Mouse (Mus musculus) stomach, embryonic 14.5 days (tissue): Measurements from ENCODE around the gene Emc9. TPM values are rescaled to one million over a fixed set of nuclear protein-coding genes. Genes with fewer than 3 reads are reported as not detected.

Experiments used
- ATAC-seq: fragments of 200-750 bp; cut with Nextera tagmentation; 2 replicates; pipeline ENCODE4 v1.8.0; 2017; ENCODE audit warnings: low read depth, moderate TSS enrichment; ENCODE audit not compliant: insufficient number of reproducible peaks, insufficient read depth, low FRiP score
- H3K27ac ChIP-seq: fragments of 300-500 bp; sonication (generic); 2 replicates; pipeline ENCODE4 v1.5.1; 2014; ENCODE audit warnings: mild to moderate bottlenecking, low read length, moderate library complexity, mixed read lengths
- H3K27me3 ChIP-seq: fragments of 300-500 bp; sonication (generic); 2 replicates; pipeline ENCODE4 v1.6.1; 2014; ENCODE audit warnings: low read length, control low read depth, mixed read lengths; ENCODE audit not compliant: control insufficient read depth, insufficient read depth
- H3K36me3 ChIP-seq: fragments of 300-500 bp; sonication (generic); 2 replicates; pipeline ENCODE4 v1.6.1; 2014; ENCODE audit warnings: mild to moderate bottlenecking, control low read depth, low read length, moderate library complexity, mixed read lengths; ENCODE audit not compliant: control insufficient read depth, insufficient read depth
- H3K4me1 ChIP-seq: fragments of 300-500 bp; sonication (generic); 2 replicates; pipeline ENCODE4 v1.6.1; 2014; ENCODE audit warnings: low read length, control low read depth, mixed read lengths; ENCODE audit not compliant: control insufficient read depth, insufficient read depth
- H3K4me2 ChIP-seq: fragments of 300-500 bp; sonication (generic); replicated peaks from 2 replicates; pipeline ENCODE4 v1.6.1; 2014; ENCODE audit warnings: low read depth, low read length, control low read depth
- H3K4me3 ChIP-seq: fragments of 300-500 bp; sonication (generic); 2 replicates; pipeline ENCODE4 v1.5.1; 2014; ENCODE audit warnings: low read depth, low read length, control low read depth
- H3K9ac ChIP-seq: fragments of 300-500 bp; sonication (generic); replicated peaks from 2 replicates; pipeline ENCODE4 v1.6.1; 2014; ENCODE audit warnings: low read depth, mild to moderate bottlenecking, control low read depth, low read length, moderate library complexity, mixed read lengths
- H3K9me3 ChIP-seq: fragments of 300-500 bp; sonication (generic); 2 replicates; pipeline ENCODE4 v1.6.1; 2016; ENCODE audit warnings: low read depth, low read length, control low read depth; ENCODE audit not compliant: control insufficient read depth
- WGBS: fragments of 180-500 bp; shearing (Covaris S2); extraction: QIAGEN DNeasy Blood & Tissue Kit; methylation state at CpG from one replicate; pipeline ENCODE4 v1.1.7; 2014; 5-methylcytosine and 5-hydroxymethylcytosine counted together
- polyA plus RNA-seq: library from polyadenylated mRNA; unstranded; fragments of >200 nt; fragmentation: Nextera tagmentation; extraction: Ambion mirVana; gene quantifications from 2 replicates; pipeline ENCODE4 v1.2.1, GENCODE M21; 2014

Gene Emc9
- polyA plus RNA-seq, 1 experiment from 2014 or later: 7.1 TPM

DNA sequence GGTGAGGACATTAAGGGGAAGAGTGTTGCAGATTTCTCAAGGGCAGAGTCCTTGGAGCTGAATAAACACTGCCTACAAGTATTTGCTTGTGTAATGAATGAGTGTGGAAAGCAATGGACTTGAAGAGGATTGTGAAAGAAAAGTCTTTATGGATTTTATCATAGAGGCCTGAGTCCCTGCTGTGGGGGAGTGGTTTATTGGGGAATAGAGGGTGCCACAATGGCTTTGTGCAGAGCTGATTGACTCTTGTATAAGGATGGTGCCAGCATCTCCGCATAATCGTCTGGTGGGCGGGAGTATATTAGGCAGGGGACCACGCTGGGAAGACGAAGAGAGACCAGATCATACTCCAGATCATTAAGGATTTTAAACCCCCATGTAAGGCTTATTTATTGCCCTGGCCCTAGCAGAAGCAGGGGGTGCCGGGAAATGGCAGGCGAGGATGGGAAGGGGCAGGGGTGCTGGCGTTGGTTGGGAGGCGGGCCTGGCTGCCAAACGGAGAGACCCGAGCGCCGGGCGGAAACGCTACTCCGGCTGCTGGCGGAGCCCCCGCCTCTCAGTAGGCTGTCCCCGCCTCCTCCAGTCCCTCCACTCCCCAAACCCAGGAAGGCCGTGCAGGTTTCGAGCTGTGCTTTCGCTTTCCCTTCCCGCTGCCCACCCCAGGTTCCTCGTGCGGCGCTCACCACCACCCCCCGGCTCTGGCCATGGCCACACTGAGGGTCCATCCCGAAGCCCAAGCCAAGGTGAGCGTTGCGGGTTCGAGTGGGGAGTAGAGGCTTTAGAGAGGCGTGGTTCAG is 7.0 kb downstream of the Emc9 start, which contains the start of gene Psme1:
Gene Psme1 (plus strand): TSS at position 253 of the 797 bp plus-strand sequence.
- peak within 1 kb of the TSS; percentile 76 for H3K27ac ChIP-seq
- peaks cover 6% of the 10 kb centered on the region; the same call in 1 of the 2 replicates for H3K36me3 ChIP-seq
- under 1% methylated on average over 31 of the region's 32 CpGs for WGBS
- H3K4me1 ChIP-seq: peaks cover 4% of the 10 kb centered on the region; the same call in 1 of the 2 replicates
- H3K4me3 ChIP-seq: peak within 1 kb of the TSS; percentile 78
- H3K4me2 ChIP-seq: peak within 1 kb of the TSS; percentile 84
- H3K27me3 ChIP-seq: no peaks in the 10 kb centered on the region
- H3K9ac ChIP-seq: peak within 1 kb of the TSS; percentile 76
- ATAC-seq: peak; percentile 87
- H3K9me3 ChIP-seq: no peaks in the 10 kb centered on the region

DNA sequence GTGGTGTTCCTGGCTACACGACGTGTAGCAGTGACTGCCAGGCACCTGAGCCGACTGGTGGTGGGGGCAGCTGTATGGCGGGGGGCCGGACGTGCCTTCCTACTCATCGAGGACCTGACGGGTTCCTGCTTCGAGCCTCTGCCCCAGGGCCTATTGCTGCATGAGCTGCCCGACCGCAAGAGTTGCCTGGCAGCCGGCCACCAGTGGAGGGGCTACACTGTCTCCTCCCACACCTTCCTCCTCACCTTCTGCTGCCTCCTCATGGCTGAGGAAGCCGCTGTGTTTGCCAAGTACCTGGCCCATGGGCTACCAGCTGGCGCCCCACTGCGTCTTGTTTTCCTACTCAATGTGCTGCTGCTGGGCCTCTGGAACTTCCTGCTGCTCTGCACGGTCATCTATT is 8.7 kb downstream of the Emc9 start:
- no peak overlapping the region for H3K4me2 ChIP-seq
- no peak overlapping the region for H3K27ac ChIP-seq
- no peak overlapping the region for H3K4me3 ChIP-seq
- peaks cover 6% of the 10 kb centered on the region; the same call in 1 of the 2 replicates for H3K36me3 ChIP-seq
- no peaks in the 10 kb centered on the region for H3K27me3 ChIP-seq
- H3K4me1 ChIP-seq: peaks cover 4% of the 10 kb centered on the region; the same call in 1 of the 2 replicates
- 78% methylated on average over 15 of the region's 16 CpGs for WGBS
- no peak for ATAC-seq
- no peaks in the 10 kb centered on the region for H3K9me3 ChIP-seq
- no peak overlapping the region for H3K9ac ChIP-seq

GRCm38 (mm10) chr14:55575711-55576110 is 9.4 kb downstream of the Emc9 start:
- WGBS: 67% methylated on average over 13 of the region's 13 CpGs
- peaks cover 4% of the 10 kb centered on the region; the same call in 1 of the 2 replicates for H3K4me1 ChIP-seq
- peaks cover 2% of the 10 kb centered on the region for H3K36me3 ChIP-seq
- H3K9ac ChIP-seq: no peak overlapping the region
- no peak overlapping the region for H3K27ac ChIP-seq
- H3K4me3 ChIP-seq: no peak overlapping the region
- no peak for ATAC-seq
- no peaks in the 10 kb centered on the region for H3K9me3 ChIP-seq
- H3K4me2 ChIP-seq: no peak overlapping the region
- H3K27me3 ChIP-seq: no peaks in the 10 kb centered on the region

DNA sequence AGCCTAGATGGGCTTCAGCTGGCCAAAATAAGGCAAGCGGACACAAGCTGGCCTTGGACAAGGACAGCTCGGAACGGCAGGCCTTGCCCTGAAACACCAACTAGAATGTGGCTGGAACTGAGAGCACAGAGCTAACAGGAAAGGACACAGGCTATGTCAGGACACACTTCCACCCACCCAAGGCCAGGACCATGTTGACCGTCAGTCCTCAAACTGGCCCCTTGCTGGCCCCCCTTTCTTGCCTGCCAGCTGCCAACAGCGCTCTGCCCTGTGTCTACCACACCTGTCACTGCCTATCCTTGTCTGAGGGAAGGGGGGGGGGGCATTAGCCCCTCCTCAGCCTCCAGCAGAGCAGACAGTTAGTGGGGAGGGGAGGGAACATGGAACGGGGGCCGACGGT is 9.8 kb downstream of the Emc9 start, which contains the start of gene Fitm1:
Gene Fitm1 (plus strand): TSS at position 316 of the 400 bp plus-strand sequence.
- H3K27me3 ChIP-seq: no peaks in the 10 kb centered on the region
- H3K4me1 ChIP-seq: peaks cover 4% of the 10 kb centered on the region; the same call in 1 of the 2 replicates
- H3K27ac ChIP-seq: no peak within 1 kb of the TSS
- H3K36me3 ChIP-seq: no peaks in the 10 kb centered on the region; the same call in 1 of the 2 replicates
- WGBS: 71% methylated on average over 8 of the region's 8 CpGs
- ATAC-seq: no peak
- no peak within 1 kb of the TSS for H3K4me2 ChIP-seq
- no peak within 1 kb of the TSS for H3K9ac ChIP-seq
- H3K4me3 ChIP-seq: no peak within 1 kb of the TSS
- no peaks in the 10 kb centered on the region for H3K9me3 ChIP-seq

GRCm38 (mm10) chr14:55571760-55572159 is 13.3 kb downstream of the Emc9 start:
- no peak overlapping the region for H3K4me2 ChIP-seq
- no peak overlapping the region for H3K4me3 ChIP-seq
- no peaks in the 10 kb centered on the region; the same call in 1 of the 2 replicates for H3K4me1 ChIP-seq
- H3K27ac ChIP-seq: no peak overlapping the region
- H3K36me3 ChIP-seq: peaks cover 20% of the 10 kb centered on the region
- no peaks in the 10 kb centered on the region for H3K9me3 ChIP-seq
- no peaks in the 10 kb centered on the region for H3K27me3 ChIP-seq
- no peak for ATAC-seq
- no peak overlapping the region for H3K9ac ChIP-seq

DNA sequence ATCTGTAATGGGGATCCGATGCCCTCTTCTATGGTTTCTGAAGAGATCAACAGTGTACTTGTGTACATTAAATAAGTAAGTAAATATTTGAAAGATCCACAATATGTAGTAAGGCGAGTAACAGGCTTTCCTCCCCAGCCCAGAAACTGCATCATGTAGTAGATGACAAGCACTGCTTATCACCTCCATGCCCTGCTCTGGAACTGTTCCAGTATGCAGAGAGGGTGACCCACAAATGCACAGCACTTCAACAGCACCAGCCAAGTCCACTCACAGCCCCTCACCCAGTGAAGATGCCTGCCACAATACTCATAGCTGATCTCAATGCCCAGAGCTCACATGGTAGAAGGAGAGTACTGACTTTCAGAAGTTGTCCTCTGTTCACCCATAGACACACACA is 14.5 kb downstream of the Emc9 start:
- Histone ChIP-seq H3K9me3 (no peaks in the 10 kb centered on the region), H3K27me3 (no peaks in the 10 kb centered on the region), H3K4me2 (no peak overlapping the region), H3K9ac (no peak overlapping the region), H3K4me1 (no peaks in the 10 kb centered on the region; the same call in 1 of the 2 replicates), H3K36me3 (peaks cover 31% of the 10 kb centered on the region), H3K27ac (no peak overlapping the region), H3K4me3 (no peak overlapping the region)
- ATAC-seq: no peak
- WGBS: 72% methylated on average over 2 of the region's 2 CpGs

DNA sequence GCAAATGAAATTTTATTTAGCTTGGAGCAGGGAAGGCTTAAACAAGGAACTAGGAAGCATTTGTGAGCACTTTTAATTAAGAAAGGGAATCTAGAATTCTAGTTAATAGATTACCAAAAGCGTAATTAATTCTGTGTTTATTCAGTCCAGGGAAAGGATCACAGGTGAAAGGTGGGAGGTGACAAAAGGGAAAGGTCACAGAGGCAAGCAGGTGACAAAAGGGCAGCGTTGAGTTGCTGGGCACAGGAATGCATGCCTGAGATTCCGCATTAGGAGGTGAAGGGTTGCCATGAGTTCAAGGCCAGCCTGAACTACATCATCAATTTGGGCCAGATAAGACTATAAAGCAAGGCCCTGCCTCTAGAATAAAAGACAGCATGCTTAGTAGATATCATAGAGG is 17.6 kb downstream of the Emc9 start:
- peaks cover 49% of the 10 kb centered on the region for H3K36me3 ChIP-seq
- no peak for ATAC-seq
- no peaks in the 10 kb centered on the region for H3K27me3 ChIP-seq
- 77% methylated on average over 3 of the region's 3 CpGs for WGBS
- H3K9ac ChIP-seq: no peak overlapping the region
- H3K4me1 ChIP-seq: no peaks in the 10 kb centered on the region
- H3K4me2 ChIP-seq: no peak overlapping the region
- H3K4me3 ChIP-seq: no peak overlapping the region
- no peaks in the 10 kb centered on the region for H3K9me3 ChIP-seq
- no peak overlapping the region for H3K27ac ChIP-seq

DNA sequence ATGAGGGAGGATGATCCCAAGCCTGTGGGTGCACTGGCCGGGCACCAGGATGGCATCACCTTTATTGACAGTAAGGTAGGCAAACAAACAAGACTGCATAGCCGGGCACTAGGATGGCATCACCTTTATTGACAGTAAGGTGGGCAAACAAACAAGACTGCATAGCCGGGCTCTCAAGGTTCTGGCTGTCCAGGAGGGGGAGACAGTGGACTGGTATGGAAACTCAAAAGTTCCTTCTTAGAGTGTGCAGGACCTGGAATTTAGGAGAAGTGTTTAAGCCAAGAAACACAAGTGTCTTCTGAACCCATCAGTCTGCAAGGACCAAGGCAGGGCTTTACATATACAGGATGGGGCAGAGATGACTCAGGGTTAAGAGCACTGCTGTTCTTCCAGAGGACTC is 19.4 kb downstream of the Emc9 start:
- no peak overlapping the region for H3K4me3 ChIP-seq
- H3K4me1 ChIP-seq: peaks cover 12% of the 10 kb centered on the region; the same call in 1 of the 2 replicates
- H3K27me3 ChIP-seq: no peaks in the 10 kb centered on the region
- no peak overlapping the region for H3K27ac ChIP-seq
- peaks cover 49% of the 10 kb centered on the region for H3K36me3 ChIP-seq
- H3K4me2 ChIP-seq: no peak overlapping the region
- WGBS: 76% methylated on average over 3 of the region's 3 CpGs
- no peak for ATAC-seq
- no peaks in the 10 kb centered on the region for H3K9me3 ChIP-seq
- no peak overlapping the region for H3K9ac ChIP-seq
